Mouse (Mus musculus): ENCODE measurements at regions not wholly inside any gene's neighbourhood (a gene's known extent, or its start where the extent isn't known, plus 50 kb on each side); places are given as distances from the start of the nearest gene placed in this dataset.

DNA sequence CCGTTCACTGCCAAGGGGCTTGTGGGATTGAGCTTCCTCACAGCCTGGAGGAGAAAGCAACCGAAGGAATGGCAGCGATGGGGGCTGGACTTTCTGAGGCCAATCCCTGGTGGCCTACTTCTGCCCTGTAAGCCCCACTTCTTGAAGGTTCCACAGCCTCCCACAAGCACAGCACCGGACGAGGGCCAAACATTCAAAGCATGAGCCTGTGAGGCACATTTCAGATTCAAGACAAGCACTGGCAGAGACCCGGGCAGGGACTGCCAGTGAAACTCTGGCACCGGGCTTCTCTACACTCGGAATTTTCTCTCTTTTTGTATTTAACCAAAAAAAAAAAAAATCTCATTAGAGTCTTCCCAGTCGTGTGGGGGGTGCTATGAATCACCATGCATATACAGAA lies 71.9 kb downstream of the Gas1 start:
- TF ChIP-seq CTCF (IDR thresholded peaks at IDR 0.05; ENCODE audit: low read depth) (no peak), EP300 (optimal IDR thresholded peaks at IDR 0.05) (no peak)
